Mouse (Mus musculus) hindbrain, embryonic 14.5 days (tissue): ENCODE data around the gene Mul1. TPM values are rescaled to one million over a fixed set of nuclear protein-coding genes. Genes with fewer than 3 reads are reported as not detected.

Experiments
- ATAC-seq: fragments of 200-750 bp; cut with Nextera tagmentation; 2 replicates; pipeline ENCODE4 v1.8.0; 2017; ENCODE audit warnings: moderate number of reproducible peaks, mild to moderate bottlenecking, moderate TSS enrichment, moderate library complexity; ENCODE audit not compliant: low FRiP score
- DNase-seq: peaks from one replicate; pipeline ENCODE4 v3.0.0-alpha.2; 2015; ENCODE audit warnings: low spot score
- H3K27ac ChIP-seq: fragments of 300-500 bp; sonication (generic); 2 replicates; pipeline ENCODE4 v1.5.1; 2014; ENCODE audit warnings: mild to moderate bottlenecking, moderate library complexity
- H3K27me3 ChIP-seq: fragments of 300-500 bp; sonication (generic); 2 replicates; pipeline ENCODE4 v1.6.1; 2014; ENCODE audit warnings: mild to moderate bottlenecking, low read length, mixed read lengths; ENCODE audit not compliant: control insufficient read depth, insufficient read depth
- H3K36me3 ChIP-seq: fragments of 300-500 bp; sonication (generic); replicated peaks from 2 replicates; pipeline ENCODE4 v1.6.1; 2014; ENCODE audit not compliant: control insufficient read depth, insufficient read depth
- H3K4me1 ChIP-seq: fragments of 300-500 bp; sonication (generic); replicated peaks from 2 replicates; pipeline ENCODE4 v1.6.1; 2014; ENCODE audit warnings: antibody characterized with exemption, low read length, mixed read lengths; ENCODE audit not compliant: control insufficient read depth, insufficient read depth
- H3K4me2 ChIP-seq: fragments of 300-500 bp; sonication (generic); replicated peaks from 2 replicates; pipeline ENCODE4 v1.6.1; 2014; ENCODE audit warnings: mild to moderate bottlenecking, moderate library complexity
- H3K4me3 ChIP-seq: fragments of 300-500 bp; sonication (generic); replicated peaks from 2 replicates; pipeline ENCODE4 v1.5.1; 2014; ENCODE audit warnings: mild to moderate bottlenecking, low read length
- H3K9ac ChIP-seq: fragments of 300-500 bp; sonication (generic); 2 replicates; pipeline ENCODE4 v1.6.1; 2014
- H3K9me3 ChIP-seq: fragments of 300-500 bp; sonication (generic); 2 replicates; pipeline ENCODE4 v1.6.1; 2016; ENCODE audit warnings: low read length; ENCODE audit not compliant: control insufficient read depth
- WGBS: fragments of 180-500 bp; shearing (Covaris S2); extraction: QIAGEN DNeasy Blood & Tissue Kit; methylation state at CpG from one replicate; pipeline ENCODE4 v1.1.7; 2014; 5-methylcytosine and 5-hydroxymethylcytosine counted together
- polyA plus RNA-seq: library from polyadenylated mRNA; unstranded; fragments of >200 nt; fragmentation: Nextera tagmentation; extraction: Ambion mirVana; gene quantifications from 2 replicates; pipeline ENCODE4 v1.2.1, GENCODE M21; 2014

The Mul1 gene
- polyA plus RNA-seq, 1 experiment from 2014 or later, result 18.5 TPM

GRCm38 (mm10) chr4:138491088-138491487 lies 56.6 kb downstream of the Mul1 start:
- no peak overlapping the region for H3K4me3 ChIP-seq
- no peaks in the 10 kb centered on the region for H3K36me3 ChIP-seq
- no peaks in the 10 kb centered on the region for H3K27me3 ChIP-seq
- peaks cover 39% of the 10 kb centered on the region for H3K4me1 ChIP-seq
- no peak overlapping the region for H3K9ac ChIP-seq
- no peak overlapping the region for H3K27ac ChIP-seq
- H3K4me2 ChIP-seq, result no peak overlapping the region
- DNase-seq, result no peak
- WGBS, result 58% methylated on average over 4 of the region's 4 CpGs
- no peaks in the 10 kb centered on the region for H3K9me3 ChIP-seq
- ATAC-seq, result no peak

Other genes with a start within 250 kb of the Mul1 start
- 195 and 200 TPM in 2 replicates for gene Hp1bp3, start 218.4 kb upstream of the Mul1 start, polyA plus RNA-seq
- 12.0 and 13.1 TPM in 2 replicates for gene Sh2d5, start 184.3 kb upstream of the Mul1 start, polyA plus RNA-seq
- gene Kif17, start 184.2 kb upstream of the Mul1 start, polyA plus RNA-seq, result 2.7 and 3.2 TPM in 2 replicates
- 197 and 208 TPM in 2 replicates for gene Ddost, start 129.9 kb upstream of the Mul1 start, polyA plus RNA-seq
- gene Pink1, start 108.4 kb upstream of the Mul1 start, polyA plus RNA-seq, result 53.4 and 57.4 TPM in 2 replicates
- gene Cda, start 66.7 kb upstream of the Mul1 start, polyA plus RNA-seq, result 5.2 and 6.4 TPM in 2 replicates
- gene Fam43b, start 38.1 kb upstream of the Mul1 start, polyA plus RNA-seq, result 8.8 and 13.6 TPM in 2 replicates
- 17.1 and 17.2 TPM in 2 replicates for gene Camk2n1, start 19.6 kb downstream of the Mul1 start, polyA plus RNA-seq
- 1.2 and 2.0 TPM in 2 replicates for gene Vwa5b1, start 201.2 kb downstream of the Mul1 start, polyA plus RNA-seq